Mouse (Mus musculus) heart, postnatal 4 days (tissue): ENCODE measurements at regions not wholly inside any gene's neighbourhood (a gene's known extent, or its start where the extent isn't known, plus 50 kb on each side); places are given as distances from the start of the nearest gene placed in this dataset.
A peak's percentile ranks its signal among the peaks of the same experiment; 100 is the strongest.
"Not testable (repeated sequence)": the region's sequence is repeated elsewhere in the genome, so short reads cannot be mapped to it uniquely, and the experiment has no call there.

Experiments
- DNase-seq: peaks from one replicate; pipeline ENCODE4 v3.0.0; 2021

GRCm38 (mm10) chr17:17197229-17197628 lies 76.0 kb downstream of the Zfp97 start:
- DNase-seq, result not testable (repeated sequence)

GRCm38 (mm10) chr17:17229069-17229468 lies 107.9 kb downstream of the Zfp97 start:
- DNase-seq, result no peak

- DNase-seq, result peak; percentile 92
Measured at GRCm38 (mm10) chr17:17234329-17235185, 113.3 kb downstream of the Zfp97 start.

- DNase-seq, result not testable (repeated sequence)
Measured at GRCm38 (mm10) chr17:17235186-17235482, 113.9 kb downstream of the Zfp97 start.
